Mouse (Mus musculus) lung, embryonic 16.5 days (tissue): ENCODE data around the gene Ddx1. TPM values are rescaled to one million over a fixed set of nuclear protein-coding genes. Genes with fewer than 3 reads are reported as not detected.

Source experiments
- ATAC-seq: fragments of 200-750 bp; cut with Nextera tagmentation; 2 replicates; pipeline ENCODE4 v1.8.0; 2017; ENCODE audit warnings: low read depth, mild to moderate bottlenecking, moderate library complexity
- H3K27ac ChIP-seq: fragments of 300-500 bp; sonication (generic); 2 replicates; pipeline ENCODE4 v1.5.1; 2014; ENCODE audit warnings: mild to moderate bottlenecking, control low read depth, low read length
- H3K27me3 ChIP-seq: fragments of 300-500 bp; sonication (generic); 2 replicates; pipeline ENCODE4 v1.6.1; 2014; ENCODE audit warnings: low read depth, low read length, mixed read lengths; ENCODE audit not compliant: control insufficient read depth, insufficient read depth
- H3K36me3 ChIP-seq: fragments of 300-500 bp; sonication (generic); 2 replicates; pipeline ENCODE4 v1.6.1; 2014; ENCODE audit warnings: low read length; ENCODE audit not compliant: control insufficient read depth, insufficient read depth
- H3K4me1 ChIP-seq: fragments of 300-500 bp; sonication (generic); replicated peaks from 2 replicates; pipeline ENCODE4 v1.6.1; 2014; ENCODE audit warnings: low read length, mixed read lengths; ENCODE audit not compliant: control insufficient read depth, insufficient read depth
- H3K4me2 ChIP-seq: fragments of 300-500 bp; sonication (generic); 2 replicates; pipeline ENCODE4 v1.6.1; 2014; ENCODE audit warnings: low read depth, low read length, control low read depth
- H3K4me3 ChIP-seq: fragments of 300-500 bp; sonication (generic); 2 replicates; pipeline ENCODE4 v1.5.1; 2014; ENCODE audit warnings: mild to moderate bottlenecking, low read length, control low read depth
- H3K9ac ChIP-seq: fragments of 300-500 bp; sonication (generic); 2 replicates; pipeline ENCODE4 v1.6.1; 2014; ENCODE audit warnings: low read length, control low read depth
- H3K9me3 ChIP-seq: fragments of 300-500 bp; sonication (generic); 2 replicates; pipeline ENCODE4 v1.6.1; 2016; ENCODE audit warnings: low read length; ENCODE audit not compliant: control insufficient read depth
- WGBS: fragments of 180-500 bp; shearing (Covaris S2); extraction: QIAGEN DNeasy Blood & Tissue Kit; methylation state at CpG from one replicate; pipeline ENCODE4 v1.1.7; 2014; 5-methylcytosine and 5-hydroxymethylcytosine counted together
- polyA plus RNA-seq: library from polyadenylated mRNA; unstranded; fragments of >200 nt; fragmentation: Nextera tagmentation; extraction: Ambion mirVana; gene quantifications from 2 replicates; pipeline ENCODE4 v1.2.1, GENCODE M21; 2015

The Ddx1 gene
- polyA plus RNA-seq: 124 and 131 TPM in 2 replicates

DNA sequence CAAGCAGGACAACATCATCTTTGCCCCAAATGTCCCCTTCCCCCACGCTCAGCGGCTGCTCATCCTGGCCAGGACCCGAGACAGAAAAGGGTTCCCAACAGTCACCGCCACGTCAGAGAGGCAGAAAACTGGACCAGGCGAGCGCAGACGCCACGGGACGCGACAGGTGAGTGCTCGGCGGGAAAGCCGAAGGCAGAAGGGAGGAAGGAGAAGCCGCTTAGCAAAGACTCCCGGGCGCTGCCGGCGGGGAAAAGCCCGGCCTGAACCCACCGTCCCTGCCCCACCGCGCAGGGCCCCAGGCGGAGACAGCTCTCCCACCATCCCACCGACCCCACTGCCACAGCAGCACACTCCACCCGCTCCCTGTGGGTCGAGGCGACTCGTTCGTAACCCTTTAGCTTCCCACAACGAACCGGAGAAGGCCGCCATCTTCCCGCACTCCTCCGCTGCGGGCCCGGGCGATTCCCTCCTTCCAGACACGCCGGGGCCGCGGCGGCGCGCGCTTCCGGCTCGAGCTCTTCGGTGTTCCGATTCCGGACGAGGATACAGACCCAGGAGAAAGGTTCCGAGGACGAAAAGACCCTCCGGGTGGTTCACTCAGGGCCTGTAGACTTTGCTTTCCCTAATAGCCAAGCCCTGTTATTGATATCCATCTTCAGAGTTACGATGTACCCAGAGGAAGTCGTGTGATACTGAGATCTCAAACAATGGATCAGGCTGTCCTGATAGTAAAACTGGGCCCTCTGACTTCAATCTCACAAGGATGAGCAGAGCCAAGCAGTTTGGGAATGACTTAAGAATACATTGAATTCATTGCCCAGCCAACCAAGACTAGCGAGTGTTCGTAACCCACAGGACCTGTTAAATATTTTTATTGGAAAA lies at the start of gene Ddx1:
Gene Ddx1 (minus strand): TSS at position 523 of the 882 bp plus-strand sequence.
- peak; percentile 92 for ATAC-seq
- H3K4me1 ChIP-seq: peaks cover 5% of the 10 kb centered on the region
- 2% methylated on average over 58 of the region's 59 CpGs for WGBS

GRCm38 (mm10) chr12:13293421-13293881 lies 44.4 kb upstream of the Ddx1 start:
- no peak overlapping the region for H3K27ac ChIP-seq
- no peaks in the 10 kb centered on the region for H3K9me3 ChIP-seq
- WGBS: 35% methylated on average over 3 of the region's 3 CpGs
- ATAC-seq: no peak
- H3K4me2 ChIP-seq: no peak overlapping the region
- H3K9ac ChIP-seq: no peak overlapping the region
- H3K4me1 ChIP-seq: peaks cover 3% of the 10 kb centered on the region; the same call in 1 of the 2 replicates
- H3K4me3 ChIP-seq: no peak overlapping the region
- no peaks in the 10 kb centered on the region for H3K27me3 ChIP-seq
- H3K36me3 ChIP-seq: peaks cover 3% of the 10 kb centered on the region; the same call in 1 of the 2 replicates

More for the DNA sequence above, at the start of gene Ddx1:
- Histone ChIP-seq H3K27me3 (no peaks in the 10 kb centered on the region), H3K4me2 (peak within 1 kb of the TSS; percentile 57), H3K27ac (peak within 1 kb of the TSS; percentile 86), H3K9me3 (no peaks in the 10 kb centered on the region), H3K36me3 (peaks cover 2% of the 10 kb centered on the region; the same call in 1 of the 2 replicates), H3K4me3 (peak within 1 kb of the TSS; percentile 95), H3K9ac (peak within 1 kb of the TSS; percentile 95)

DNA sequence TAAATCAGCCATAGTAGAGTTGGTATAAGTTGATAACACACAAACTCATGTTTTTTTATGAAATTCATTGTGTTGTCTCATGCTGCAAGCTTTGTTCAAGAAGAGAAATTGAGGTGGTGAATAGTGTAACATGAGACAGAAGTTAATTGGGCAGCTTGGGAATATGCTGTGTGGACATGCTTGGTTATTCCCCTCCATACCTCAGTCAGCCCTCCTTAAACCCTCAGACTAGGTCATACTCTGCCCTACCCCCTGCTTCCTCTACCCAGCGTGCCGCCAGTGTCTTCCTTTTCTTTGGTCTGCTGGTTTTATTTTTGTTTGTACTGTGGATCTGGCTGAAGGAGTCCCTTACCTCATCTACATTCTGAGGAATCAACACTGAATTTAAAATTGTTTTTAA lies 42.4 kb upstream of the Ddx1 start:
- H3K36me3 ChIP-seq: peaks cover 3% of the 10 kb centered on the region; the same call in 1 of the 2 replicates
- no peak overlapping the region for H3K9ac ChIP-seq
- 87% methylated on average over 2 of the region's 2 CpGs for WGBS
- H3K27me3 ChIP-seq: no peaks in the 10 kb centered on the region
- H3K27ac ChIP-seq: no peak overlapping the region
- H3K4me2 ChIP-seq: no peak overlapping the region
- no peak for ATAC-seq
- H3K9me3 ChIP-seq: no peaks in the 10 kb centered on the region
- H3K4me1 ChIP-seq: peaks cover 3% of the 10 kb centered on the region; the same call in 1 of the 2 replicates
- no peak overlapping the region for H3K4me3 ChIP-seq

GRCm38 (mm10) chr12:13269570-13270390 lies 20.8 kb upstream of the Ddx1 start:
- Histone ChIP-seq H3K9me3 (no peaks in the 10 kb centered on the region), H3K4me1 (peaks cover 9% of the 10 kb centered on the region), H3K4me3 (peak overlapping the region; percentile 83), H3K9ac (peak overlapping the region; percentile 86), H3K27me3 (no peaks in the 10 kb centered on the region), H3K4me2 (peak overlapping the region; percentile 71), H3K36me3 (0 out of 2 replicates have a peak, but pooled peaks cover under 1% of the 10 kb centered on the region), H3K27ac (no peak overlapping the region)
- ATAC-seq: peak; percentile 27; the same call in 1 of the 2 replicates
- WGBS: 43% methylated on average over 16 of the region's 16 CpGs

DNA sequence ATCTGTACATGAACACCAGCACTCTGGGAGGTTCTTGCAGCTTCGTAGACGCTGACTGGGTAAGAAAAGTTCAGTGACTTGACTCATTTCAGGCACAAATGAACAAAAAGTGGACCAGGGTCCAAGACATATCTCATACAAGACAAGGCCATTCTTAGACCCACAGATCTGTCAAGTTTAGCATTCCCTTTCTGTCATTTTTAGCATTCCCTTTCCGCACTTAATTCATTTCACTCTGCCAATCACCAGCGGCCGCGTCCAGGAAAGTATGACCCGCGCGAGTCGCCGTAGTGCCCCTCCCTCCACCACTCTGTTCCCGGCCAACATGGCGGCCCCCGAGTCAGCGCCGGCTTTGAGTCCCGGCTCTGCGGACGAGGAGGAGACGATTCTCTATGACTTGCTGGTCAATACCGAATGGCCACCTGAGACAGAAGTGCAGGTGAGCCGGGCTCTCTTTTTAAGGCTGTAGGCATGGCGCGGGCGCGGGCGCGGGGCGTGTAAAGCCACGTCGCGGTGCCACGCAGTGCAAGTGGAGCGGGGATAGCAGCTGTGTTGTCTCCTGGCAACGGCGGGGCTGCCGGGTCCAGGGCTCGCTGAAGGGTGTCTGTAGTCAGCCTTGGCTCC lies 19.9 kb upstream of the Ddx1 start, which contains the start of gene Nbas:
Gene Nbas (plus strand): TSS at position 308 of the 624 bp plus-strand sequence.
- Histone ChIP-seq H3K27ac (peak within 1 kb of the TSS; percentile 32; the same call in 1 of the 2 replicates), H3K36me3 (no peaks in the 10 kb centered on the region), H3K4me3 (peak within 1 kb of the TSS; percentile 83), H3K4me2 (peak within 1 kb of the TSS; percentile 71), H3K27me3 (no peaks in the 10 kb centered on the region), H3K9me3 (no peaks in the 10 kb centered on the region), H3K4me1 (peaks cover 9% of the 10 kb centered on the region), H3K9ac (peak within 1 kb of the TSS; percentile 86)
- ATAC-seq: peak; percentile 96
- 3% methylated on average over 38 of the region's 38 CpGs for WGBS

DNA sequence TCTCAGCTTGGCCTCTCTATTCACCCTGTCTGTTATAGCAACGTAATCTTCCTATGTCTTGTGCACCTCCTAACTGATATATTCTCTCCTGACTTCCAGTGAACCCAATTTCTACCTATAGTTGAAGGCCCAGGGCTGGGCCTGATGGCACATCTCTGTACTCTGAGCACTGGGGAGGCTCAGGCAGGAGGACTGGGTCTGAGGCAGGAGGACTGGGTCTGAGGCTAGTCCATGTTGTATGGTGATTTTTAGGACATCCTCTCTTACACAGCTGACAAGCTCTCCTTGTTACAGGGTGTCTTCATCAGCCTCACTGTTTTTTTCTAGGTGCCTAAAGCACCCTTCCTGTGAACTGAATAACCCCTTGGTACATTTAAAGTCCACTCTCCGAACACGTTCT lies 19.4 kb upstream of the Ddx1 start:
- WGBS: 39% methylated on average over 3 of the region's 3 CpGs
- Histone ChIP-seq H3K4me1 (peaks cover 9% of the 10 kb centered on the region), H3K9ac (peak overlapping the region; percentile 86), H3K4me3 (peak overlapping the region; percentile 83), H3K36me3 (no peaks in the 10 kb centered on the region), H3K9me3 (no peaks in the 10 kb centered on the region), H3K27ac (no peak overlapping the region), H3K4me2 (peak overlapping the region; percentile 47), H3K27me3 (no peaks in the 10 kb centered on the region)
- peak; percentile 35 for ATAC-seq

- Histone ChIP-seq H3K9me3 (no peaks in the 10 kb centered on the region), H3K4me1 (no peaks in the 10 kb centered on the region), H3K27ac (no peak overlapping the region), H3K27me3 (no peaks in the 10 kb centered on the region), H3K4me2 (no peak overlapping the region), H3K4me3 (no peak overlapping the region), H3K9ac (no peak overlapping the region), H3K36me3 (no peaks in the 10 kb centered on the region)
- 75% methylated on average over 2 of the region's 2 CpGs for WGBS
- ATAC-seq: no peak; the same call in 1 of the 2 replicates
Measured at GRCm38 (mm10) chr12:13255701-13256100, 6.7 kb upstream of the Ddx1 start.

DNA sequence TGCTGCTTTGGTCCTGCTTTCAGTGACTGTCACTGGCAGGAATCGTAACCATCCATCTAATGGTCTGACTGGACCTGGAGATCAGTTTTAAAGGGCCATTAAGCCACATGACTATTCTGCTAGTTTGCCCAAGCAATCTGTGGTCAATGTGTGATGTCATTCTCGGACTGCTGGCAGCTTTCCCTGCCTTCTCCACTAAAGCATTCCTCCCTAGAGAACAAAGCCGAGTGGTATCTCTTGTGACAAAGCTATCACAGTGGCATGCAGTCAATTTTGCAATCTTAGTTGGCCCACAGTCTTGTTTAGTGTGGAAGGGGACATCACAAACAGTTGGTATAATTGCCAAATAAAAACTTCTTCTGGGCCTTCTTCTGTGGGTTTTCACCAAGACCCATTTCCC lies 6.1 kb upstream of the Ddx1 start:
- H3K27me3 ChIP-seq: no peaks in the 10 kb centered on the region
- no peak overlapping the region for H3K4me2 ChIP-seq
- H3K27ac ChIP-seq: no peak overlapping the region
- no peak overlapping the region for H3K4me3 ChIP-seq
- no peaks in the 10 kb centered on the region for H3K9me3 ChIP-seq
- no peak overlapping the region for H3K9ac ChIP-seq
- no peaks in the 10 kb centered on the region for H3K4me1 ChIP-seq
- WGBS: 31% methylated on average over 3 of the region's 3 CpGs
- no peaks in the 10 kb centered on the region for H3K36me3 ChIP-seq
- ATAC-seq: no peak
